Mouse (Mus musculus): ENCODE measurements around the gene Scn3b.

Scn3b gene

GRCm38 (mm10) chr9:40337131-40337820, 68.3 kb downstream of the Scn3b start:
- DNase-seq (ENCODE audit: low read depth, low spot score), result no peak

GRCm38 (mm10) chr9:40339578-40339977, 70.6 kb downstream of the Scn3b start:
- DNase-seq (ENCODE audit: low read depth, low spot score), result no peak
